Mouse (Mus musculus): Measurements from ENCODE around the gene Iqck. TPM values are rescaled to one million over a fixed set of nuclear protein-coding genes. Genes with fewer than 3 reads are reported as not detected.

Gene Iqck
- polyA plus RNA-seq (2014; fragmentation: Nextera tagmentation; extraction: Ambion mirVana): 2.6 and 2.9 TPM in 2 replicates

DNA sequence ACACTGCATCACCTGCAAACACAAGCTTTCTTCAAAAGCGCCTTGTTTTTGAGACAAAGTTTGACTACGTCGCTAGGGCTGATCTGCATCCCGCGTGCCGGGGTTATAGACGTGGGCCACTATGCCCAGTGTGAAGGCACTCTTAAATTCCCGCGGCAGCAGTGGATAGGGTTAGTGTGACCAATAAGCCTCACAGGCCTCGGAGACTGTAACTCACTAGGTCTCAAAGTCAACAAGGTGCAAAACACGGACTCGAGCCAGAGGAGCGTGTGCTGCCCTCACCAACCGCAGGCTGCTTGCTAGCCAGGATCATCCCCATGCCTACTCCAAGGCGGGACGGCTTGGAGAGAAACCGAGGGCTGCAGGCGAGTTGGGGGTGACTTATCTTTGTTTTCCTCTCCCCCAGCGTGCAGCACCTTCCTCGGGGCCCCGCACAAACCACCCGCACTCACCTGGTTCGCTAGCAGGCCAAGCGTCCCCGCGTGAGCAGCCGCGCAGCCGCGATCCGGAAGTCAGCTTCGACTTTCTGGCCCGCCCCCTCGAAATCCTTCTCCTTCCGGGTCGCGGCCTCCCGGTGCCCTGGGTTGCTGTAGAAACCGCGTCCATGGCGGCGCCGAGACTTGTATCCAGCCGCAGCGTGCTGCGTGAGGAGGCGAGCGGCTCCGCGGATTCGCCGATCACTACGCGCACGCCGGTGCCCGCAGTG lies at the start of gene Iqck:
TSS of gene Iqck (plus strand) at position 582 of the 706 bp plus-strand sequence.
- Histone ChIP-seq H3K4me2 (ENCODE audit: low read depth, low read length) (peak within 1 kb of the TSS; percentile 67), H3K4me3 (ENCODE audit: low read depth, low read length) (peak within 1 kb of the TSS; percentile 82), H3K27me3 (ENCODE audit: control insufficient read depth, insufficient read depth, low read length) (no peaks in the 10 kb centered on the region), H3K4me1 (ENCODE audit: control insufficient read depth, insufficient read depth, low read length) (no peaks in the 10 kb centered on the region; the same call in 1 of the 2 replicates), H3K9ac (replicated peaks; ENCODE audit: low read length) (peak within 1 kb of the TSS; percentile 80), H3K9me3 (replicated peaks; ENCODE audit: control insufficient read depth, low read length) (no peaks in the 10 kb centered on the region), H3K27ac (replicated peaks; ENCODE audit: low read depth, low read length) (no peak within 1 kb of the TSS), H3K36me3 (replicated peaks; ENCODE audit: control insufficient read depth, insufficient read depth, low read depth, low read length) (peaks cover 2% of the 10 kb centered on the region; the same call in 1 of the 2 replicates)
- DNase-seq (ENCODE audit: low spot score): peak; percentile 95
- ATAC-seq (replicated peaks; ENCODE audit: insufficient number of reproducible peaks, low FRiP score, low TSS enrichment, low read depth): peak; percentile 94
- WGBS: under 1% methylated on average over 54 of the region's 57 CpGs

DNA sequence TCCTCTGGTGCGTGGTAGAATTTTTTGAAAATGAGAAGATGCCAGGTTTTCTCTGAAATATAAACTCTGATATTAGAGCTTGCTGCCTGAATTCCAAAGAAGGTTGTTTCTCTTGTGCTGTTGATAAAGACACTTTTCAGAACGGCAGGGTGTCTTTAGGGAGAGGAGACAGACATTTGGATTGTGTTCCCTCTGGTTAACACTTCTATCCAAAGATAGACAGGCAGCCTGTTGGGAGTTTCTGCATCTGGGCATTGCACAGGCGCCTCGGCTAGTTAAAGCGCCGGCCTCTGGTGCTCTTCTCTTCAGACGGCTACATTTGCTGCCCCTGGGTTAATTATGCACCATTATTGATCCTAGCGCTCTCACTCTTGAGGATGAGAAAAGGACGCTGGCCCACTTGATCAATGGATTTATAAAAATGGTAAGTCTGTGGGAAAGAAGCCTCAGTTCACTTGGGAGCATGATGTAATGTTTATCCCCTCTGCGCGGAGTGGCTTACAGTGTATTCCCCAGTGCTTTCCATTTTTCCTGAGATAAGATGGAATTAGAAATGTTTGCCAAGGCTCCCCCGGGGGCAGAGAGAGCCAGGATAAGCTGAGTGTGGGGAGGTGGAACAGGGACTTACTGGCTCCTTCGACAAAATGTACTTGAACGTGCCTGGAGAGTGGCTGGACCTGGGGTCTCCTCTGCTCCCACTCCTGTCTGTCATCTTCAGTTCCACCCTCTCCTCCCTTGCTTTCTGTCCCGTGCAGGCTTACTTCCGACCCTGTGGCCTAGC lies 48.7 kb upstream of the Iqck start:
- Histone ChIP-seq H3K27ac (replicated peaks; ENCODE audit: low read depth, low read length) (no peak overlapping the region), H3K4me1 (ENCODE audit: control insufficient read depth, insufficient read depth, low read length) (no peaks in the 10 kb centered on the region), H3K9me3 (replicated peaks; ENCODE audit: control insufficient read depth, low read length) (no peaks in the 10 kb centered on the region), H3K4me3 (ENCODE audit: low read depth, low read length) (no peak overlapping the region), H3K27me3 (ENCODE audit: control insufficient read depth, insufficient read depth, low read length) (no peaks in the 10 kb centered on the region), H3K9ac (replicated peaks; ENCODE audit: low read length) (no peak overlapping the region), H3K36me3 (replicated peaks; ENCODE audit: control insufficient read depth, insufficient read depth, low read depth, low read length) (no peaks in the 10 kb centered on the region; the same call in 1 of the 2 replicates), H3K4me2 (ENCODE audit: low read depth, low read length) (no peak overlapping the region)
- DNase-seq (ENCODE audit: low spot score) (no peak), ATAC-seq (replicated peaks; ENCODE audit: insufficient number of reproducible peaks, low FRiP score, low TSS enrichment, low read depth) (no peak)
- 73% methylated on average over 16 of the region's 16 CpGs for WGBS

DNA sequence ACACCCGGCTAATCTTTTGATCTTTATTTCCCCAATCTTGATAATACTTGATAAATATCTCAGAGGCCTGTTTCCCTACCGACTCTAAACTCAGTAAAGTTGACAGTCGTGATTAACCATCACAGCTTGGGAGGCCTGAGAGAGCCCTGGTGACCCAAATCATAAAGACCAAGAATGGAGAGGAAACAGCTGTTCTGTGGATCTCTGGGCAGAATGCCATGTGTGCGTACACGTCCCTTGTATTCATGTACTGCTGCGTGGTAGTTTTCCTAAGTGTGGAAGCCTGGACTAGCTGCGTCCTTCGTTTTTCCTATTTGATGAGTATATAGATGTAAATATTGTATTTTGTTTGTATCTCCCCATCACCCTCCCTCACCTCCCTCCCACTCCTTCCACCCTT lies 47.7 kb upstream of the Iqck start:
- no peak overlapping the region for H3K9ac ChIP-seq (replicated peaks; ENCODE audit: low read length)
- no peak overlapping the region for H3K4me2 ChIP-seq (ENCODE audit: low read depth, low read length)
- WGBS: 92% methylated on average over 8 of the region's 8 CpGs
- H3K9me3 ChIP-seq (replicated peaks; ENCODE audit: control insufficient read depth, low read length): no peaks in the 10 kb centered on the region
- ATAC-seq (replicated peaks; ENCODE audit: insufficient number of reproducible peaks, low FRiP score, low TSS enrichment, low read depth) (no peak), DNase-seq (ENCODE audit: low spot score) (no peak)
- no peaks in the 10 kb centered on the region for H3K27me3 ChIP-seq (ENCODE audit: control insufficient read depth, insufficient read depth, low read length)
- H3K36me3 ChIP-seq (replicated peaks; ENCODE audit: control insufficient read depth, insufficient read depth, low read depth, low read length): no peaks in the 10 kb centered on the region; the same call in 1 of the 2 replicates
- no peak overlapping the region for H3K27ac ChIP-seq (replicated peaks; ENCODE audit: low read depth, low read length)
- H3K4me3 ChIP-seq (ENCODE audit: low read depth, low read length): no peak overlapping the region
- H3K4me1 ChIP-seq (ENCODE audit: control insufficient read depth, insufficient read depth, low read length): no peaks in the 10 kb centered on the region

DNA sequence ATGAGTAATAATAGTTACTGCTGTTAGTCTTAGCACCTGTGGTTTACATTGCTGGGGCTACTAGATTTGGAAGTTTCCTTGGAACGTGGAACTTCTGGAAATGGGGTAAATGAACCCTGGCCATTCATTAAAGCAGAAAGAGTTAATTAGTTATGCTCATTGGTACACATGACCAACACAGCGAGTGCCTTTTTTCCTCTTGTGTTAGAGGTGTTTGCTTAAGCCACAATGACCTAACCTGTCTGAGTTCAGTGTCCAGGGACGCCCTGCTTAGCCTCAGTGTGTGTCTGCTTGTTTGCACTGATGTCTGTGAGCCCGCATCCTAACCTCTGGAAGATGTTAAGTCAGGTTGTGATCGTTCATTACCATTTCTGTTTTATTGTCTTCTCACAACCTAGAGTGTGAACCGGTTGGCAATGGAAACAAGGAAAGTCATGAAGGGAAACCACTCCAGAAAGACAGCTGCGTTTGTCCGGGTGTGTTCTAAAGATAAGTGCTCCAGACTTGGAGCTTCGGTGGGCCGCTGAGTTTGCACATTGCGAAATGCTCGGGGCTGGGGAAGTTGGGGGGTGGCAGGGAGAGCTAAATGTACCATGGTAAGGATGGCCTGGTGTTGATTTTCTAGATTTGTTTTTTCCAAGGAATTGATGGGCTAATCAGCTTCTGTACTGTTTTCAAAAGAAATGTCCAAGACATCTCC lies 44.0 kb upstream of the Iqck start:
- DNase-seq (ENCODE audit: low spot score): no peak
- Histone ChIP-seq H3K27ac (replicated peaks; ENCODE audit: low read depth, low read length) (no peak overlapping the region), H3K9ac (replicated peaks; ENCODE audit: low read length) (no peak overlapping the region), H3K27me3 (ENCODE audit: control insufficient read depth, insufficient read depth, low read length) (no peaks in the 10 kb centered on the region), H3K4me3 (ENCODE audit: low read depth, low read length) (no peak overlapping the region), H3K9me3 (replicated peaks; ENCODE audit: control insufficient read depth, low read length) (no peaks in the 10 kb centered on the region), H3K4me2 (ENCODE audit: low read depth, low read length) (no peak overlapping the region), H3K36me3 (replicated peaks; ENCODE audit: control insufficient read depth, insufficient read depth, low read depth, low read length) (no peaks in the 10 kb centered on the region; the same call in none of the 2 replicates), H3K4me1 (ENCODE audit: control insufficient read depth, insufficient read depth, low read length) (no peaks in the 10 kb centered on the region)
- ATAC-seq (replicated peaks; ENCODE audit: insufficient number of reproducible peaks, low FRiP score, low TSS enrichment, low read depth): no peak
- WGBS: 85% methylated on average over 12 of the region's 12 CpGs

DNA sequence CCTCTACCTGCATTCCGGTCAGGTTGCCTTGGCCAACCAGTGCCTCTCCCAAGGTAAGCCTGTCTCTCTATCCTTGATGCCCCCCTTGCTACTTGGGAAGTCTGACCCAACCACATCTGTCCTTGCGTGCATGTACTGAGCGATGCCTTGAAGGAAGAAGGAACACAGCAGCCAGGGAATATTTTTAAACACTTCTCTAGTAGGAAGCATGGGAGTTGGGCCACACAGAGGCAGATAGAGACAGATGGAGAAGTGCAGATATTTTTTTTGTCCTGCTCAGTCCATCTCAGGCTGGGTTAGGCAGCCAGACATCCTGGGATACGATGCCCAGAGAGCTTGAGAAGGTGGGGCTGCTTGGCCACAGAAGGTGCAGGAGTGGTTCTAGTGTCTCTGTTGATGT lies 42.0 kb upstream of the Iqck start:
- Histone ChIP-seq H3K27me3 (ENCODE audit: control insufficient read depth, insufficient read depth, low read length) (no peaks in the 10 kb centered on the region), H3K4me1 (ENCODE audit: control insufficient read depth, insufficient read depth, low read length) (no peaks in the 10 kb centered on the region), H3K9me3 (replicated peaks; ENCODE audit: control insufficient read depth, low read length) (no peaks in the 10 kb centered on the region), H3K36me3 (replicated peaks; ENCODE audit: control insufficient read depth, insufficient read depth, low read depth, low read length) (no peaks in the 10 kb centered on the region; the same call in none of the 2 replicates), H3K4me2 (ENCODE audit: low read depth, low read length) (no peak overlapping the region), H3K4me3 (ENCODE audit: low read depth, low read length) (no peak overlapping the region), H3K9ac (replicated peaks; ENCODE audit: low read length) (no peak overlapping the region), H3K27ac (replicated peaks; ENCODE audit: low read depth, low read length) (no peak overlapping the region)
- DNase-seq (ENCODE audit: low spot score): no peak
- WGBS: 95% methylated on average over 4 of the region's 4 CpGs
- ATAC-seq (replicated peaks; ENCODE audit: insufficient number of reproducible peaks, low FRiP score, low TSS enrichment, low read depth): no peak

DNA sequence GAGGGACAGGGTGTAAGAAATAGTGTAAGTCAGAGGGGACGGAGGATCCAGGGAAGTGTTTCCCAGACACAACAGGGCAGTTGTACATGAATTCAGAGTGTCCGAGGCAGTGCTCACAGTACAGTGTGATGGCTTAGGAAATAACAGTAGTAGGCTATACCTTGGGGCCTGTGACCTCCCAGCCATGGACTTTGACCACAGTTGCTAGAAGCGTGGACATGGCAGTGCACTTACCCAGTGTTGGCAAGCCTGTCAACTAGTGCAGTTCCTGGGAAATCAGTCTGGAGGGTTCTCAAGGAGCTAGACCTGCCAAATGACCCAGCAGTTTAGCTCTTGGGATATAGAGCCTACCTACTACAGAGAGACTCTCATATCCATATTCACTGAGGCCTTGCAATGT lies 39.3 kb upstream of the Iqck start:
- Histone ChIP-seq H3K4me1 (ENCODE audit: control insufficient read depth, insufficient read depth, low read length) (no peaks in the 10 kb centered on the region), H3K36me3 (replicated peaks; ENCODE audit: control insufficient read depth, insufficient read depth, low read depth, low read length) (no peaks in the 10 kb centered on the region; the same call in none of the 2 replicates), H3K4me3 (ENCODE audit: low read depth, low read length) (no peak overlapping the region), H3K27me3 (ENCODE audit: control insufficient read depth, insufficient read depth, low read length) (no peaks in the 10 kb centered on the region), H3K4me2 (ENCODE audit: low read depth, low read length) (no peak overlapping the region), H3K9ac (replicated peaks; ENCODE audit: low read length) (no peak overlapping the region), H3K27ac (replicated peaks; ENCODE audit: low read depth, low read length) (no peak overlapping the region), H3K9me3 (replicated peaks; ENCODE audit: control insufficient read depth, low read length) (no peaks in the 10 kb centered on the region)
- DNase-seq (ENCODE audit: low spot score): no peak
- 87% methylated on average over 3 of the region's 3 CpGs for WGBS
- ATAC-seq (replicated peaks; ENCODE audit: insufficient number of reproducible peaks, low FRiP score, low TSS enrichment, low read depth): no peak

DNA sequence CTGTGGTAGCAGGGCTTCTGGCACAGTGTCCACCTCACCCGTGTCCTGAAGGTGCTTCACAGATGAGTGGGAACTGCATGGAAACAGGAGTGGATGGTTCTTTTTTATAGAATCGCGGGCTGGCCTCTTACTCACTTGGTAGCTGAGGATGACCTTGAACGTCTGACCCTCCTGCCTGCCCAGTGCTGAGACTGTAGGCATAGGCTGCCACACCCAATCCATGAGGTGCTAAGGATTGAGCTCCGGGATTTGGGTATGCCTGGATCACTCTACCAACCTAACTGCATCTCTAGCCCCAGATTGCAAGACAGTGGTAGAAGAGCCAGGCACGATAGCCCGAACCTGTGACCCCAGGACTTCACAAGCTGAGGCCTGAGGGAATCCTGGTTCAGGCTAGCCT lies 37.8 kb upstream of the Iqck start:
- Histone ChIP-seq H3K9ac (replicated peaks; ENCODE audit: low read length) (no peak overlapping the region), H3K4me3 (ENCODE audit: low read depth, low read length) (no peak overlapping the region), H3K4me2 (ENCODE audit: low read depth, low read length) (no peak overlapping the region), H3K36me3 (replicated peaks; ENCODE audit: control insufficient read depth, insufficient read depth, low read depth, low read length) (no peaks in the 10 kb centered on the region; the same call in none of the 2 replicates), H3K27ac (replicated peaks; ENCODE audit: low read depth, low read length) (no peak overlapping the region), H3K27me3 (ENCODE audit: control insufficient read depth, insufficient read depth, low read length) (no peaks in the 10 kb centered on the region), H3K4me1 (ENCODE audit: control insufficient read depth, insufficient read depth, low read length) (no peaks in the 10 kb centered on the region), H3K9me3 (replicated peaks; ENCODE audit: control insufficient read depth, low read length) (no peaks in the 10 kb centered on the region)
- ATAC-seq (replicated peaks; ENCODE audit: insufficient number of reproducible peaks, low FRiP score, low TSS enrichment, low read depth) (no peak), DNase-seq (ENCODE audit: low spot score) (no peak)
- WGBS: 90% methylated on average over 7 of the region's 7 CpGs
